Mouse (Mus musculus) megakaryocyte, embryonic 14.5 days (primary cell): ENCODE measurements around the gene Olfr62. TPM values are rescaled to one million over a fixed set of nuclear protein-coding genes. Genes with fewer than 3 reads are reported as not detected.

Experiments used
- H3K27me3 ChIP-seq: replicated peaks from 2 replicates; pipeline ENCODE3; 2012; ENCODE audit warnings: inconsistent platforms
- H3K36me3 ChIP-seq: replicated peaks from 2 replicates; pipeline ENCODE3; 2012; ENCODE audit warnings: low read length, inconsistent platforms, mixed read lengths
- H3K4me1 ChIP-seq: 2 replicates; pipeline ENCODE4 v1.6.1; 2012; ENCODE audit warnings: inconsistent platforms
- H3K4me3 ChIP-seq: replicated peaks from 2 replicates; pipeline ENCODE3; 2012; ENCODE audit warnings: moderate library complexity, mild to moderate bottlenecking, inconsistent platforms
- H3K9me3 ChIP-seq: 2 replicates; pipeline ENCODE4 v1.6.1; 2012; ENCODE audit warnings: inconsistent platforms
- FLI1 ChIP-seq: IDR thresholded peaks from 2 replicates; pipeline ENCODE4 v1.6.1; 2012; ENCODE audit warnings: low read length, inconsistent platforms, mixed read lengths
- GATA1 ChIP-seq: IDR thresholded peaks from 3 replicates; pipeline ENCODE4 v1.6.1; 2012; ENCODE audit warnings: mixed read lengths, low read length, inconsistent platforms, borderline replicate concordance
- polyA plus RNA-seq: library from polyadenylated mRNA; stranded (reverse); fragments of >175 nt; gene quantifications from 2 replicates; pipeline ENCODE4 v1.2.3, GENCODE M21; 2012; ENCODE audit warnings: low replicate concordance; ENCODE audit not compliant: insufficient read depth

Olfr62 gene
- polyA plus RNA-seq, 1 experiment, result 0.08 TPM

DNA sequence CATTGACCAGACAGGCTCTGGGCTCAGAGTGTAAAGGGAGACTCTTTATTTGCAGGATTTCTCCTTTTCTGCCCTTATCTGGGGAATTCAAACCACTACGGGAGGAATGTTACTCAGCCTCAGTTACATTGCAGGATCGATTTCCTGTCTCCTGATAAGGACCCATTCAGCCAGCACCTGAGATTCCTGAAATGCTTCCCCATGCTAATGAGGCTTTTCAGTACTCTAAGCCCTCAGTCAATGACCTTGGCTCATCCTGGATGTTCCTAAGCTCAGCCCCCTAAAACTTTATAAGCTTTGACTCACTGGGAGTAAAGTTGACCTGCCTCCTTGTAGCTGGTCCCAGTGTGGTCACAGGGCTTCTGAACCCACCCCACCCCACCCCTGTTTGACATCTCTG is 28.3 kb downstream of the Olfr62 start:
- Histone ChIP-seq H3K9me3 (0 out of 2 replicates have a peak, but pooled peaks cover 2% of the 10 kb centered on the region), H3K36me3 (no peaks in the 10 kb centered on the region), H3K27me3 (peaks cover 15% of the 10 kb centered on the region), H3K4me1 (no peaks in the 10 kb centered on the region; the same call in 1 of the 2 replicates), H3K4me3 (no peak overlapping the region)
- TF ChIP-seq FLI1, result no peak

DNA sequence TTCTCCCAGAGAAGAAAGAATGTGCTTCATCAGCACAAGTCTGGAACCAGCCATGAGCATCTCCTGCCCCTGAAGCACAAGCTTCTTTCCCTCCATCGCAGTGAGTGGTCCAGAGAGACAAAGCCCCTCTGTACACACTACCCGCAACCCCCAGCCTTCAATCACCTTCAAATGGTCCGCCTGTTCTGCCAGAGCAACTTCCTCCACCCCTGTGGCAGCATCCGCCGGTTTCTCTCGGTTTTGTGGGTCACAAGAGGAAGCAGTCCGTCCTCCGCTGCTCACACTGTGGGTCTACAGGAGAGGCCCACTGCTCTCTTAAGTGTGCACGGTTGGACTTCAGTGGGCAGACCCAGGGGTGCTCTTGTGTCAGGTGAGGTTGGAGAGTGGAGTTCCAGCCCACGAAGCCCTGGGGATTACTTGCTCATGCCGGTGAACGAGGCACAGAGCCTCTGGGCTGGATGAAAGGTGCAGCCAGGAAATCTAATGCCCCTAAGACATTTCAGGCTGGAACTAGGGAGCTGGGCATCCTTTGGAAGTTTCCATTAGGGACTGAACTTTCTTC is 33.7 kb downstream of the Olfr62 start, which contains the start of gene Olfr1342:
Gene Olfr1342, minus strand, starts transcription at position 345 of the 562 bp plus-strand sequence.
- Histone ChIP-seq H3K4me3 (no peak within 1 kb of the TSS), H3K27me3 (peaks cover 19% of the 10 kb centered on the region), H3K4me1 (peaks cover 6% of the 10 kb centered on the region; the same call in 1 of the 2 replicates), H3K36me3 (no peaks in the 10 kb centered on the region), H3K9me3 (0 out of 2 replicates have a peak, but pooled peaks cover 2% of the 10 kb centered on the region)
- no peak for TF ChIP-seq FLI1
- TF ChIP-seq GATA1, result no peak

DNA sequence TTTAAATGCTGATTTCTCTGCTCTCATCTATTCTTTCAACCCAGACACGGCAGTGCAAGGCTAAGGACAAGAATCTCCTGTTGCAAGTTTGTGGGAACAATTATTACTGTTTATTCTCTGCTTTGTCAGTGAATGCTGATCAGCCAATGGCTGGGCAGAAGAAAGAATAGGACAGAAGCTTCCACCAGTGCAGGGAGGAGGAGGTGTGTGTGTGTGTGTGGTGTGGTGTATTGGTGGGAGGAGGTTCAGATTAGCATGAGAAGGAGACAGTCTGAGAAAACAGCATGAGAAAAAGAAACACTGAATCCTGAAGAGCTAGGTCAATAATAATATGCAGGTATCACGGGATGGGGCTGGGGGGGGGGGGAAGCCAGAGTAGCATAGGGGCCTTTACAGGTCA is 35.1 kb downstream of the Olfr62 start:
- TF ChIP-seq GATA1 (no peak), FLI1 (no peak)
- peaks cover 19% of the 10 kb centered on the region for H3K27me3 ChIP-seq

DNA sequence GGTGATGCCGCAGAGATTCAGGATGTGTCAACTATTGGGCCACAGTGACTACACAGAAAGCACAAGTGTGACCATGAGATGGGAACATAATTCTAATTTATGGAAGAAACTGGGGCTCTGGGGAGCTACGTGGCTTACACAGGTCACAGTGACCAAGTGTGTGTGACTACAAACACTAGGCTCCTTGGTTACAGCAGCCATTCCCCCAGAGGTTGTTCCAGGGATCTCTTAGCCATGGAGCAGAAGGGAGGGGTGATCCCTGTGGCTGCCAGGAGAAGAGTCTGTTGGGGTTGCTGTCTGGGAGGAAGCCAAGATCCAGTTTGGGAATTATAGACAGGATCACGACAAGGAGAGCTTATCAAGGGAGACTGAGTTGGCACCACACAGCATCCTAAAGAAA is 44.5 kb downstream of the Olfr62 start, which contains the start of gene Olfr1341:
Gene Olfr1341, plus strand, starts transcription at position 301 of the 400 bp plus-strand sequence.
- H3K36me3 ChIP-seq, result no peaks in the 10 kb centered on the region
- H3K9me3 ChIP-seq, result no peaks in the 10 kb centered on the region
- no peak for TF ChIP-seq FLI1
- no peak for TF ChIP-seq GATA1
- peaks cover 9% of the 10 kb centered on the region for H3K27me3 ChIP-seq
- H3K4me3 ChIP-seq, result no peak within 1 kb of the TSS
- no peaks in the 10 kb centered on the region for H3K4me1 ChIP-seq

More for the DNA sequence above, 35.1 kb downstream of the Olfr62 start:
- Histone ChIP-seq H3K4me1 (peaks cover 6% of the 10 kb centered on the region; the same call in 1 of the 2 replicates), H3K36me3 (no peaks in the 10 kb centered on the region), H3K9me3 (no peaks in the 10 kb centered on the region), H3K4me3 (no peak overlapping the region)

DNA sequence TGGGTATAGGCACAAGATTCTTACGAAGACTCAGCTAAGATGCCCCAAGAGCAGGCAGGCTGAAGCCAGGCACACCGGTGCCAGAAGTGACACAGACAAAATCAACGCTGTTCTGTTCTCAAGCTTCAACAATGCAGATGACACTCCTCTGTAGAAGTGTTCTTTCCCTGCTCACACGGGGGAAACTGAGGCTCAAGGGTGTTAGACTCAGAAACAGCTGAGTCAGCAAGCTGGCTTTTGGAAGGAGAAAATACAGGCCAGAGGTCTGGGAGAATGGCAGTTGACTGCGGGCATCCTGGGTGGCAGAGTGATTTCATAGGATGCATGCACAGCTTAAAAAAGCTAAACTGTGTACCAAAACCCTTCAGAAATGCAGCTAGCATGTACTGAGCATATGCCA is 49.3 kb downstream of the Olfr62 start:
- peaks cover 9% of the 10 kb centered on the region for H3K27me3 ChIP-seq
- H3K4me3 ChIP-seq, result no peak overlapping the region
- no peaks in the 10 kb centered on the region for H3K4me1 ChIP-seq
- TF ChIP-seq GATA1, result no peak
- TF ChIP-seq FLI1, result no peak
- no peaks in the 10 kb centered on the region for H3K36me3 ChIP-seq
- no peaks in the 10 kb centered on the region for H3K9me3 ChIP-seq

DNA sequence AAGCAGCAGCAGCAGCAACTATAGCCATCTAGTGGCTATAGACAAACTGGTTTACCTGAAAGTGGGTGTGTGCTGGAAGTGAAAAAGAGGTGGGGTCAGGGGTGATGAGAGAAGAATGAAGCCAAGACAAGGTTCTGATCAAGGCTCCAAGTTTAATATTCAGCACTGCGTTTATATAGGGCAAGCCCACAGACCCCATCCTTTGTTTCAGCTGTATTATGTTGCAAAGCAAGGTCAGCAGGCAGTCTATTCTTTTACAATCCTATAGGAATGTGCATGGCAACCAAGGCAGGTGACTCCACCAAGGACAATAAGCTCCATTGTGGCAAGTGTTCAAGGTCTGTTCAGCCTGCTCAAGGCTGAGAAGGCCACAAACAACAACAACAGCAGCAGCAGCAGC is 52.9 kb downstream of the Olfr62 start:
- TF ChIP-seq FLI1 (no peak), GATA1 (no peak)
- Histone ChIP-seq H3K4me3 (no peak overlapping the region), H3K36me3 (no peaks in the 10 kb centered on the region), H3K27me3 (peaks cover 2% of the 10 kb centered on the region), H3K9me3 (no peaks in the 10 kb centered on the region), H3K4me1 (no peaks in the 10 kb centered on the region)

Other genes with a start within 250 kb of the Olfr62 start
- gene Szt2, start 249.7 kb upstream of the Olfr62 start, polyA plus RNA-seq, result 23.1 and 33.1 TPM in 2 replicates
- 12.6 and 39.3 TPM in 2 replicates for gene Med8, start 249.6 kb upstream of the Olfr62 start, polyA plus RNA-seq
- 148 and 265 TPM in 2 replicates for gene Elovl1, start 230.9 kb upstream of the Olfr62 start, polyA plus RNA-seq
- 89.0 and 104 TPM in 2 replicates for gene Cdc20, start 221.6 kb upstream of the Olfr62 start, polyA plus RNA-seq
- 425 and 2,158 TPM in 2 replicates for gene Mpl, start 201.4 kb upstream of the Olfr62 start, polyA plus RNA-seq
- 32.0 and 48.6 TPM in 2 replicates for gene Tie1, start 168.9 kb upstream of the Olfr62 start, polyA plus RNA-seq
- gene 2610528J11Rik, start 132.0 kb upstream of the Olfr62 start, polyA plus RNA-seq, result 64.9 and 160 TPM in 2 replicates
- 0.22 TPM in 1 of 2 replicates, not detected in the other for gene Tmem125, start 114.9 kb upstream of the Olfr62 start, polyA plus RNA-seq
- not detected in 2 replicates for gene Cfap57, start 38.2 kb upstream of the Olfr62 start, polyA plus RNA-seq
- gene Ebna1bp2, start 38.2 kb upstream of the Olfr62 start, polyA plus RNA-seq, result 1.1 and 21.0 TPM in 2 replicates
- gene Olfr1342, start 33.8 kb downstream of the Olfr62 start, polyA plus RNA-seq, result not detected in 2 replicates
- not detected in 2 replicates for gene Olfr1341, start 44.6 kb downstream of the Olfr62 start, polyA plus RNA-seq
- gene Olfr1340, start 61.2 kb downstream of the Olfr62 start, polyA plus RNA-seq, result not detected in 2 replicates
- not detected in 2 replicates for gene Olfr1339, start 73.2 kb downstream of the Olfr62 start, polyA plus RNA-seq
- 0.03 TPM in 1 of 2 replicates, not detected in the other for gene Olfr1338, start 99.8 kb downstream of the Olfr62 start, polyA plus RNA-seq
- not detected in 2 replicates for gene Olfr1337, start 123.6 kb downstream of the Olfr62 start, polyA plus RNA-seq
- not detected in 2 replicates for gene Olfr1335, start 151.0 kb downstream of the Olfr62 start, polyA plus RNA-seq
- gene Olfr1333, start 177.3 kb downstream of the Olfr62 start, polyA plus RNA-seq, result not detected in 2 replicates
- not detected in 2 replicates for gene Olfr1331, start 205.7 kb downstream of the Olfr62 start, polyA plus RNA-seq
- gene Olfr1330, start 229.6 kb downstream of the Olfr62 start, polyA plus RNA-seq, result not detected in 2 replicates